Mouse (Mus musculus) mammary gland, adult 2 months (tissue): ENCODE data around the gene Zfyve16. TPM values are rescaled to one million over a fixed set of nuclear protein-coding genes. Genes with fewer than 3 reads are reported as not detected.

Experiments used
- polyA plus RNA-seq: library from polyadenylated mRNA; depleted of rRNA; stranded (reverse); fragments of >200 nt; gene quantifications from 2 replicates; pipeline ENCODE4 v1.2.3, GENCODE M21; 2012; ENCODE audit warnings: low replicate concordance; rRNA removed

Zfyve16 gene
- 2.0 and 6.4 TPM in 2 replicates for polyA plus RNA-seq

GRCm38 (mm10) chr13:92530721-92531211, at the start of gene Zfyve16:
Gene Zfyve16, minus strand, starts transcription at chr13:92530868.

GRCm38 (mm10) chr13:92576072-92576471, 45.4 kb upstream of the Zfyve16 start, which contains the start of gene Spz1:
Gene Spz1, minus strand, starts transcription at chr13:92576172.

GRCm38 (mm10) chr13:92483852-92484463, 46.7 kb downstream of the Zfyve16 start, which contains the start of gene Fam151b:
Gene Fam151b, minus strand, starts transcription at chr13:92484015.

Other genes with a start within 250 kb of the Zfyve16 start
- not detected in 2 replicates for gene Gm20379, start 224.9 kb downstream of the Zfyve16 start, polyA plus RNA-seq
- 0.72 and 1.0 TPM in 2 replicates for gene Dhfr, start 176.1 kb downstream of the Zfyve16 start, polyA plus RNA-seq
- gene Msh3, start 175.9 kb downstream of the Zfyve16 start, polyA plus RNA-seq = 3.6 and 4.5 TPM in 2 replicates
- gene Ankrd34b, start 105.0 kb downstream of the Zfyve16 start, polyA plus RNA-seq = not detected in 2 replicates
- gene Fam151b, start 46.9 kb downstream of the Zfyve16 start, polyA plus RNA-seq = 1.5 and 2.5 TPM in 2 replicates
- gene Spz1, start 45.3 kb upstream of the Zfyve16 start, polyA plus RNA-seq = not detected in 2 replicates
- 19.1 and 22.6 TPM in 2 replicates for gene Serinc5, start 80.2 kb upstream of the Zfyve16 start, polyA plus RNA-seq